Mouse (Mus musculus) lung, adult 2 months (tissue): ENCODE measurements at regions not wholly inside any gene's neighbourhood (a gene's known extent, or its start where the extent isn't known, plus 50 kb on each side); places are given as distances from the start of the nearest gene placed in this dataset.

Source experiments
- CTCF ChIP-seq: fragments of 200-500 bp; IDR thresholded peaks from 2 replicates; pipeline ENCODE4 v1.5.1; 2011; ENCODE audit warnings: mild to moderate bottlenecking, low read length, control low read depth; ENCODE audit not compliant: insufficient read depth
- POLR2A ChIP-seq: fragments of 200-500 bp; IDR thresholded peaks from 2 replicates; pipeline ENCODE4 v1.6.1; 2011; ENCODE audit warnings: low read depth, mild to moderate bottlenecking, control low read depth, low read length, borderline replicate concordance; ENCODE audit errors: extremely low read depth

DNA sequence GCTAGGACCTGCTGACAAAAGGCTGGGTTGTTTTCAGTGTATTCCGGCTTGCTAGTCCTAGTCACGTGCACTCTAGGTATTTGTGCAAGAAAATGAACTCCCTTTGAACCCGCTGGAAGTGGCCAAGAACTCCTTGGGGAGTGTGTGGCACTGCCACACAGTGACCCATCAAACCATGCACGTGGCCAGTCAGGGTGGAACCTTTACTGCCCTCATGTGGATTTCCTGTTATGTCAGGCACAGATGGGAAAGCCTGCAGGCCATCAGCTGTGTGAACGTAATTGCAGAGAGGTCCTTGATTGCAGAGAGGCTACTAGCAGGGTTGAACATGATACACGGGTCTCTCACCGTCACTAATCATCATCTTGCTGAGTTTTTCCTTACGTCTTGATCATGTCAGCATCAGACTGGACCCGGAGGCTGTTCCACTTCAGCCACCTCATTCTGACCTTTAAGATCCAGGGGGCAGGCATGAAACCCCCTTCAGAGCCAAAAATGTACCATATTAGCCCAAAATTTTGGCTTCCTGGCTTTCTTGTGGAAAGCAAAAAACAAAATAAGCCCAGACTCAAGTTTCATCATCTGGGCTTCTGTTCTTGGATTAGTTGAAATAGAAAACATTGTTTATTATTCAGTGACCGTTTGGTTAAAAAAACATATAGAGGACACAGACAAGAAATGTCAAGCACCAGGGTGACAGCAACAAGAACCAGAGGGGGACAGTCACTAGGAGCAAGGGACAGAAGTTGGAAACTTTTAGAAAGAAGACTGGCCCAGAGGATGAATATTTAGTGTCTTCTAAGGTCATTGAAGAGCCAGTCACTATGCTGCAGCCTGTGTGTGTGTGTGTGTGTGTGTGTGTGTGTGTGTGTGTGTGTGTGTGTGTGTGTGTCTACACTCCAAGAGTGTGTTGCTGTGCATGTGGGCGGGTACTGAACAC is 75.0 kb downstream of the Fam110c start:
- 0 out of 2 replicates have a peak, but pooled peaks have one; percentile 10 for TF ChIP-seq CTCF
- no peak for TF ChIP-seq POLR2A
